Mouse (Mus musculus) large intestine, adult 2 months (tissue): Measurements from ENCODE around the gene Itpka. TPM values are rescaled to one million over a fixed set of nuclear protein-coding genes. Genes with fewer than 3 reads are reported as not detected.

Source experiments
- DNase-seq: peaks from one replicate; pipeline ENCODE4 v3.0.0-alpha.2; 2012; ENCODE audit warnings: low read depth, low spot score
- WGBS: fragments of 180-500 bp; shearing (Covaris S2); methylation state at CpG from one replicate; pipeline ENCODE4 v1.1.7; 2018; 5-methylcytosine and 5-hydroxymethylcytosine counted together
- polyA plus RNA-seq: library from polyadenylated mRNA; depleted of rRNA; stranded (reverse); fragments of >200 nt; gene quantifications from 2 replicates; pipeline ENCODE4 v1.2.3, GENCODE M21; 2012

The Itpka gene
- polyA plus RNA-seq, 1 experiment = 32.1 TPM

DNA sequence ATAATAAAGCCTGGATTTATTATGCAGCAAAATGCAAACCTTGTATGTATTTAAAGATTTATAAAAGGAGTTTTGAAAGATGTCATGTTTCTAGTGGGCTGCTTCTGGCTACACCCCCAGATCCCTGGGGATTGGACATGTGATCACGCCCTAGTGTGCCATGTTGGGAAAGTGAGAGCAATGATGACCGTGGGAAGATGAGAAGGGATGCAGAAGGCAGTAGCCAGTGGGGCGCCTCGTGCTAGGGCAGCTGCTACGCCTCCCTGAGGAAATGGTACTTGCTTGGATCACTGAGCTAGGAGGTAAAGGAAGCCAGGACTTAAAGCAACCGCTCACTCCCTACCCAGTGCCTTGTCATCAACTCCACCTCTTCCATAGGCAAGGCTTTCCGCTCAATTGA, 5.4 kb downstream of the Itpka start:
- 85% methylated on average over 7 of the region's 7 CpGs for WGBS
- no peak for DNase-seq

GRCm38 (mm10) chr2:119749260-119749659, 7.1 kb downstream of the Itpka start:
- no peak for DNase-seq
- WGBS = 87% methylated on average over 13 of the region's 13 CpGs

- no peak for DNase-seq
- 4% methylated on average over 31 of the region's 31 CpGs for WGBS
Observed at GRCm38 (mm10) chr2:119757601-119758100, 15.5 kb downstream of the Itpka start.

DNA sequence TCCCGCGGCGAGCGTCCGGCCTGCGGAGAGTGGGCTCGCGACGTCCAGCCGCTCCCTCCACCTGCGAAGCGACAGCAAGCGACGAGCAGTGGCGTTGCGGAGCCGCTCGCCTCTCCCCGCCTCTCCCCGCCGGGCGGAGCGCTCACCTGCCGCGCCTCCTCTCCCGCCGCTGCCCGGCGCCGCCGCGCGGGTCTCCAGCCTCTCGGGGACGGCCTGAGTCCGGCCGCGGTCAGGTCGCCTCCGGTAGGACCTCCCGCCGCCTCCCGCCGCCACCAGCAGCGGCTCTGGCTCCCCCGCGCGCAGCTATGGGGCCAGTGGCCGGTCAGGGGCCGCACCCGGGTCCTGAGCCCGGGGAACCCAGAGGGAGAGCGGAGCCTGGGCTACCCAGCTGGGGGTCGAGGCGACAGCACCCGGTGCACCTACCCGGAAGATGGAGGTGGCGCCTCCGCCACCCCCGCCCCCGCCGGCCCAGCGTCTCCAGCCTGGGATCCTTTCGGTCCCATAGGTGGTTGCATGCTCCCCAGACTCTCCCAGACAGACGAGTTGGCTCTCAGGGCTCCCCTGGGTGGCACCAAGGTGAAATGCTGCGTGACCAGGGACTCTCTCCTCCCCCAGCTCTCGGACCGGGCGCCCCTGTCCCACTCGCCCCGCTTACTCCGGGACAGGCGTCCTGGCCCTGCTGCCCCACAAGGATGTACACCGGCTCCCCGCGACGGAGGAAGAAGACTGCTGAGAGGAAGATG, 16.1 kb downstream of the Itpka start:
- under 1% methylated on average over 76 of the region's 77 CpGs for WGBS
- DNase-seq = no peak

DNA sequence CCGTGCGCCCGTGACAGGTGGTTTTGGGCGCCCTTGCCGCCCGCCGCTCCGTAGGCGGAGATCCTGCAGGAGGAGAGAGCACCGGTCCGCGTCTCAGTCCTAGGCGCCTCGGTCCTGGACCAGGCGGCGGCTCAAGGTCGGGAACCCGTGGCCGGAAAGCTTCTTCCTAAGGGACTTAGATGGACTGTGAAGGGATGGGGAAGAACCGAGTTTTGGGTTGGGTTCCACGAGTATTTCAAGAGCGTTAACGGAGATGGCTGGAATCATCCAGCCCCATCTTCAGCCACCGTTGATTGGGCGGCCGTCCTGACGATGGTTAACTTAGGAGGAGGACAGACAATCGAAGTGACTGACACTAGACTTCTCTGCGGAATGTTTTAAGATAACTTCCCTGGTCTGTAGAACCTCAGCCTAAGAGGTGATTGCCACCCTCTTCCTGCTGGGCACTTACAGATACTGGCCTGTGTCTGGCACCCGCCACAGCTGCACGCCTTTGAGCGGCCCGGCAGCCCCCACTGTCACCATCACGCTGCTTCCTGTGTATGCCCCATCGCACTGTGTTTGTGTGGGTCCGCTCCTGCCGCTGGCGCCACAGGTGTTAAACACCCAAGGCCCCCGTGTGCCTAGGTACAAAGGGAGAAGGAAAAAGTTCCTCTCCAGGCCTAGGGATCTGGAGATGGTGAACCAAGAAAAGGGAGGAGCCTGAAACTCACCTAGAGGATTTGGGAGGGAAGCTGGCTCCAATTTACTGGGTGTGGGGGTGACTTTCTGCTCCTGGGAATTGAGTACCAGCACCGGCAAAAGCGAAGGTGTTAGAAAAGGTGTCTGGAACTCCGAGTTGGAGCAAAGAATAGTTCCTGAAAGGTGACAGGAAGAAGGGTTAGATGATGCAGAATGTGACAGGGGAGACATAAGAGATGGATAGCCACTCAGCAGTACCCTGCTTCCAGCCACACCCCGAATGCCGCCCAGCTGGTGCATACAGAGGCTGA, 17.0 kb downstream of the Itpka start:
- 12% methylated on average over 44 of the region's 44 CpGs for WGBS

GRCm38 (mm10) chr2:119760251-119760650, 18.1 kb downstream of the Itpka start, which contains the start of gene Ltk:
Gene Ltk, minus strand, starts transcription at chr2:119760431.
- no peak for DNase-seq
- 21% methylated on average over 9 of the region's 9 CpGs for WGBS

More for the DNA sequence above, 17.0 kb downstream of the Itpka start:
- DNase-seq = no peak

DNA sequence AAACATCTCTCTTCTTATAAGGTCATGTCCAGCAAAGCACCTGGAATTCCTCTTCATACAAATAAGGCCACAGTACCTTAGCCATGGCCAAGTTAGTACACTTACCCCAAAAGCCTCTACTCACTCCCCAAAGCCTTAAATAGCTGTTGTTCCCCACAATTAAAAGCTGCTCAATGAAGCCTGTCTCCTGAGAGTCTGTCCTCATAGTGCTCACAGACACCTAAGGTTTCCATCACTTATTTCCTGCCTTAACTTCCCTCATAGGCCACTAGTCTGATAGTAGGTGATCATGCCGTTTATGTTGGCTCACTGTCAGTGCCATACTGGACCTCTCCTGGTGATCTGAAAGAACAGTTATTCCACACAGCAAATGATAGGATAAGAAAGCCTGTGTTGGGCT, 20.1 kb downstream of the Itpka start:
- whole genome bisulfite sequencing = 38% methylated on average over 1 of the region's 1 CpGs
- DNase-seq = no peak

DNA sequence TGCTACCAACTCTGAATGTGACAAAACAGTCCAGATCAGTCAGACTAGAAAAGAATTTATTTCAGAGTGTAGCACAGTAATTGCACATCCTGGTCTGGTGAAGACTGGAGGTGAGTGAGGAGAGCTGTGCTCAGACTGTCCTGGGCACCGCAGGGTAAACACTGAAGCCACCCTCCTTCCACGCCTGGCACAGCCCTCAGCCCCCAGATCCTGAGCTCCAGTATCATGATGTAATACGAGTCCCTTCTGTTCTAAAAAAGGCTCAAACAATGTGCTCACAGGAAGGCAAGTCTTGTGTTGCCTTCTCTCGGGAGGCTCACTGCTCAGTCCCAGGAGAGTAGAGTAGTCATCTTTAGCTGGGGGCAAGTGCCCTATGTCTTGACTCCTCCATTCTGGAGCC, 21.8 kb downstream of the Itpka start:
- DNase-seq = no peak
- 83% methylated on average over 4 of the region's 4 CpGs for WGBS

DNA sequence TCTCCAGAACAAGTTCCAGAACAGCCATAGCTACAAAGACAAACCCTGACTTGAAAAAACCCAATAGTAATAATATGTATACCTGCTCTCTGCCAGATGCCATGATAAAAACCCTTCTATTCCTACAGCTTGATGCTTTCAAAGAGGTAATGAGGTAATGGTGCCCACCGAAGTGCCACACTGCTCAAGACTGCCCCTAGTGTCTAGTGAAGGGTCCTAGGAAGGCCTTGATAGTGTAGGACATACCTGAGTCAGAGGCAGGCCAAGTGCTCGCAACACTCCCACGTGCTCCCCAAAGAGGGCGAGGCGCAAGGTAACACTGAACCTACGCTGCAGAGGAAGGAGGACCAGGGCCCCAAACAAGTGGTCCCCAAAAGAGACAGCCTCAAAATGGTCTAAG, 25.1 kb downstream of the Itpka start:
- no peak for DNase-seq
- WGBS = 91% methylated on average over 6 of the region's 6 CpGs

GRCm38 (mm10) chr2:119787206-119787883, 45.2 kb downstream of the Itpka start, which contains the start of gene Rpap1:
Gene Rpap1, minus strand, starts transcription at chr2:119787537.
- under 1% methylated on average over 44 of the region's 44 CpGs for WGBS
- peak; percentile 43 for DNase-seq

DNA sequence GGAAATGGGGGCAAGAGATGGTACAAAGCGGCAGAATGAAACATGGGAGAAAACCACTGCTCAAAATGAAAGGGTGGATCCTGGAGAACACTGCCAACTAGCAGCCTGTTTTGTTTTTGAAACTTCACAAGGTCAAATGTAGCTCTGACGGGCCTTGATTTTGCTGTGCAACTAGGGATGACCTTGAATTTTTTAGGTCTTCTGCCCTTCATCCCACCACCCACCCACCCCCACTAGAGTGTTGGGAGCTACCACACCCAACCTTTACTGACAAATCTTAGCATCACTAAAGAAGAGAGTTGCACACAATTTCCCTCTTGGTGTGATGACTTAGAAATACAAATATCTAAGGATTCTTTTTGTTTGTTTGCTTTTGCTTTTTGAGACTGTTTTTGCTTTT, 47.9 kb downstream of the Itpka start:
- 87% methylated on average over 2 of the region's 2 CpGs for WGBS

DNA sequence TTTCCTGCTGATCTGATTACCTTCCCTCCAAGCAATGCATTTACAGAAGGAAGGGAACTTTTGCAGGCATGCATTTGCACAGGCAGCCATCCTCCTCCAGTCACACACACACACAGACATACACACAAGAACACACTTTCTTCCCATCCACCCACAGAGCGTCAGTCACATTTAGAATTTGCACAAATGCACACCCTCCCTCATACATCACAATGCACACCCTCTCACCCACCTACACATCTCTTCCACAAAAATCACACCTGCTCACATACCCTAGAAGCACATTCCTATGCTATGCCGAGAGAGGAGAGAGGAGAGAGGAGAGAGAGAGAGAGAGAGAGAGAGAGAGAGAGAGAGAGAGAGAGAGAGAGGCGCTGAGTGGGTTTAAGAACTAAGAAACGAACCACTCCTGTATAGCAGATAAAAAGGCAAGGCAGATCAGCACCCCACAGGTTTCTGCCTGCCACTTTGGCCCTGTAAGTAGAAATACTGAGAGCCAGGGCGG, 55.2 kb downstream of the Itpka start, which contains the start of gene Tyro3:
Tyro3 (plus strand) TSS at position 455 of the 505 bp plus-strand sequence.
- 79% methylated on average over 5 of the region's 5 CpGs for WGBS
- DNase-seq = no peak

More for the DNA sequence above, 47.9 kb downstream of the Itpka start:
- no peak for DNase-seq

- 14% methylated on average over 13 of the region's 13 CpGs for WGBS
- no peak for DNase-seq
Observed at GRCm38 (mm10) chr2:119798246-119798927, 56.2 kb downstream of the Itpka start.

- WGBS = under 1% methylated on average over 63 of the region's 89 CpGs
- no peak for DNase-seq
Observed at GRCm38 (mm10) chr2:119799181-119799960, 57.2 kb downstream of the Itpka start.

GRCm38 (mm10) chr2:119799961-119800550, 57.9 kb downstream of the Itpka start:
- 1% methylated on average over 27 of the region's 27 CpGs for WGBS
- no peak for DNase-seq
